Mouse (Mus musculus) hindbrain, embryonic 13.5 days (tissue): ENCODE measurements around the gene Vkorc1l1. TPM values are rescaled to one million over a fixed set of nuclear protein-coding genes. Genes with fewer than 3 reads are reported as not detected.

Source experiments
- ATAC-seq: fragments of 200-750 bp; cut with Nextera tagmentation; 2 replicates; pipeline ENCODE4 v1.8.0; 2017; ENCODE audit warnings: moderate TSS enrichment; ENCODE audit not compliant: low FRiP score
- H3K27ac ChIP-seq: fragments of 300-500 bp; sonication (generic); 2 replicates; pipeline ENCODE4 v1.5.1; 2015; ENCODE audit warnings: inconsistent platforms, mild to moderate bottlenecking, moderate library complexity
- H3K27me3 ChIP-seq: fragments of 300-500 bp; sonication (generic); 2 replicates; pipeline ENCODE4 v1.6.1; 2015; ENCODE audit warnings: mild to moderate bottlenecking, inconsistent platforms
- H3K36me3 ChIP-seq: fragments of 300-500 bp; sonication (generic); 2 replicates; pipeline ENCODE4 v1.6.1; 2015; ENCODE audit warnings: mild to moderate bottlenecking, inconsistent platforms
- H3K4me1 ChIP-seq: fragments of 300-500 bp; sonication (generic); replicated peaks from 2 replicates; pipeline ENCODE4 v1.6.1; 2015; ENCODE audit warnings: inconsistent platforms
- H3K4me2 ChIP-seq: fragments of 300-500 bp; sonication (generic); 2 replicates; pipeline ENCODE4 v1.6.1; 2015; ENCODE audit warnings: inconsistent platforms, mild to moderate bottlenecking, moderate library complexity
- H3K4me3 ChIP-seq: fragments of 300-500 bp; sonication (generic); 2 replicates; pipeline ENCODE4 v1.5.1; 2015; ENCODE audit warnings: mild to moderate bottlenecking, inconsistent platforms
- H3K9ac ChIP-seq: fragments of 300-500 bp; sonication (generic); 2 replicates; pipeline ENCODE4 v1.6.1; 2015; ENCODE audit warnings: mild to moderate bottlenecking, inconsistent platforms
- H3K9me3 ChIP-seq: fragments of 300-500 bp; sonication (generic); 2 replicates; pipeline ENCODE4 v1.6.1; 2016; ENCODE audit warnings: inconsistent platforms
- WGBS: fragments of 180-500 bp; shearing (Covaris S2); methylation state at CpG from one replicate; pipeline ENCODE4 v1.1.7; 2015; 5-methylcytosine and 5-hydroxymethylcytosine counted together
- polyA plus RNA-seq: library from polyadenylated mRNA; unstranded; fragments of >200 nt; fragmentation: Nextera tagmentation; extraction: Ambion mirVana; gene quantifications from 2 replicates; pipeline ENCODE4 v1.2.1, GENCODE M21; 2015

Vkorc1l1 gene
- polyA plus RNA-seq, 1 experiment from 2014 or later, result 31.1 TPM

DNA sequence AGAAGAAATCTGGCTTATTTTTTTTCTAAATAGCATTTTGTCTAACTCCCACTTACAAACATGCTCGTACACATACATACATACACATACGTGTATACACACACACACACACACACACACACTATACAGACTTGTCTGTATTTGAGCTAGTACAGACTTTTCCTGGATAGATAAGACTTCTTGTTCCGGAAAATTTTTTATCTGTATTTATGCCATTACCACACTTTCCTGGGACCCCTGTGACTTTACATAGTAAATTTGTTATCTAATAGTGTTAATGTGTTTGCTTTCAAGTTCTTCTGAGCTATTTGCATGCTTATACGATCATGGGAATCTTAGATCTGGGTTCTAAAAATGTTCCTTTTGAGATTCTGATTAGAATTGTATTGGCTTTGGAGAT lies 10.4 kb downstream of the Vkorc1l1 start:
- Histone ChIP-seq H3K9me3 (no peaks in the 10 kb centered on the region), H3K4me2 (no peak overlapping the region), H3K27me3 (no peaks in the 10 kb centered on the region), H3K27ac (no peak overlapping the region), H3K36me3 (peaks cover 2% of the 10 kb centered on the region; the same call in 1 of the 2 replicates), H3K4me1 (no peaks in the 10 kb centered on the region), H3K4me3 (no peak overlapping the region), H3K9ac (no peak overlapping the region)
- WGBS, result 96% methylated on average over 4 of the region's 4 CpGs
- no peak for ATAC-seq

DNA sequence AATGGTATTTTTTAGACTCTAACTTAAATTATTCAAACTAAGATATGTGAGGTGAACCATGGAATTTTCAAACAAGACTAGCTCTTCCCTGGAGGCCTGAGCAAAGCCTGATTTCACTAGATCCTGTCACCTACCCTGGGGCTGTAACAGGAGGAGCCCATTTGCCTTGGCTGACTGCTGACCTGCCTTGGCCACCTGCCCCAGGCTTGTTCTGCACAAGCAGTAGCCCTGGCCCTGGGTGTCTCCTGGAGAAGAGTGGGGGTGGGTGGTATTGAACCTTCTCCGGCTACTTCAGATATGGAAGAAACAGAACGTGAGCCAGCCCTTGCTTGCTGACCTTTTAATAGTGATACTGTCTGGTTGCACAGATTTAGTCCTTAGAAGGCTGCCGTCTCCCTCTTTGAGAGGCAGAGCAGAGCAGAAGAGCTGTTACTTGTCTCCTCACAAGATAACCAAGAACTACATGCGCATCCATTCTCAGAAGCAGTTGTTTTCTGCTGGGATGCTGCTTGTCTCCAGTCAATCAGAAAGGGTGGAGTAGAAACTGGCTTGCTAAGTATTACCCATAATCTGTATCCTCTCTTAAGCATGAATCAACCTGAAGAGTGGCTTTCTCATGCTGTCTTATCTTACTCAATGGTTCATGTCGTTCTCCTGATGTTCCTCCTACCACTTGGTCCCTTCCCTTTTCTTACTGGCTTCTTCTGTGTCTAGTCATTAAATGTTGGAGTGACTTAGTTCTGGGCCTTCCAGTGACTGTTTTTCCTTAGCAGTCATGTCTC lies 12.9 kb downstream of the Vkorc1l1 start:
- no peak for ATAC-seq
- H3K4me1 ChIP-seq, result no peaks in the 10 kb centered on the region
- H3K9me3 ChIP-seq, result no peaks in the 10 kb centered on the region
- H3K4me2 ChIP-seq, result no peak overlapping the region
- H3K4me3 ChIP-seq, result no peak overlapping the region
- H3K9ac ChIP-seq, result no peak overlapping the region
- H3K27me3 ChIP-seq, result no peaks in the 10 kb centered on the region
- peaks cover 2% of the 10 kb centered on the region; the same call in 1 of the 2 replicates for H3K36me3 ChIP-seq
- H3K27ac ChIP-seq, result no peak overlapping the region
- 90% methylated on average over 5 of the region's 5 CpGs for WGBS

DNA sequence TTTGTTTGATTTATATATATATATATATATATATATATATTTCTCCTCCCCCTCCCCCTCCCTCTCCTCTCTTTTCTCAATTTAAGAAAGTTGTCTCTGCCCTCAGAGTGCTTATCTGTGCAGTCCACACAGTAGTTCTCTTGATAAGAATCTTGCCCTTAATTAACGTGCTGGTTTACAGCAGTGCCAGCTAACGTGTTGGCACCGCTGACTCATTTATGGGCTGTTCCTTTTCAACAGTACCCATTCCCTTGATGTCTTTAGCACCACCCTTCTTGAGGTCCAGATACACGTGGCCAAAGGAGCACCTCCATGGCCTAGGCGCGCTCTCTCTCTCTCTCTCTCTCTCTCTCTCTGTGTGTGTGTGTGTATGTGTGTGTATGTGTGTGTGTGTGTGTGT lies 14.0 kb downstream of the Vkorc1l1 start:
- no peaks in the 10 kb centered on the region for H3K27me3 ChIP-seq
- WGBS, result 84% methylated on average over 6 of the region's 6 CpGs
- H3K9ac ChIP-seq, result no peak overlapping the region
- H3K9me3 ChIP-seq, result no peaks in the 10 kb centered on the region
- H3K4me2 ChIP-seq, result no peak overlapping the region
- no peak overlapping the region for H3K4me3 ChIP-seq
- H3K27ac ChIP-seq, result no peak overlapping the region
- H3K36me3 ChIP-seq, result peaks cover 8% of the 10 kb centered on the region; the same call in 1 of the 2 replicates
- ATAC-seq, result no peak
- no peaks in the 10 kb centered on the region for H3K4me1 ChIP-seq

DNA sequence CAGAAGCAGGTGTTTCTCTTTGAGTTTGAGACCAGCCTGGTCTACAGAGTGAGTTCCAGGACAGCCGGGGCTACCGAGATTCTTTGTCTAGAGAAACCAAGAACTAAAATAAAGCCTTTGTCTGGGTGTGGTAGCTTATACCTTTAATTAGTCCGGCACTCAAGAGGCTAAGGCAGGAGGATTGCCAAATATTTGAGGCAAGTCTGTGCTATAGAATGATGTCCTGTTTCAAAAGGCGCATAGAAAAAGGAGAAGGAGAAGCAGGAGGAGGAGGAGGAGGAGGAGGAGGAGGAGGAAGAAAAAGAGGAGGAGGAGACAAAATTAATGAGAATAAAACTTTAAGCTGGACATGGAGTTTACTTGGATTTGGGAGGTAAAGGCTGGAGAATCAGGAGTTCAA lies 21.5 kb downstream of the Vkorc1l1 start:
- Histone ChIP-seq H3K4me1 (no peaks in the 10 kb centered on the region), H3K9ac (no peak overlapping the region), H3K9me3 (no peaks in the 10 kb centered on the region), H3K4me2 (no peak overlapping the region), H3K27me3 (no peaks in the 10 kb centered on the region), H3K4me3 (no peak overlapping the region), H3K36me3 (0 out of 2 replicates have a peak, but pooled peaks cover 12% of the 10 kb centered on the region), H3K27ac (no peak overlapping the region)
- WGBS, result 81% methylated on average over 4 of the region's 4 CpGs
- ATAC-seq, result no peak

DNA sequence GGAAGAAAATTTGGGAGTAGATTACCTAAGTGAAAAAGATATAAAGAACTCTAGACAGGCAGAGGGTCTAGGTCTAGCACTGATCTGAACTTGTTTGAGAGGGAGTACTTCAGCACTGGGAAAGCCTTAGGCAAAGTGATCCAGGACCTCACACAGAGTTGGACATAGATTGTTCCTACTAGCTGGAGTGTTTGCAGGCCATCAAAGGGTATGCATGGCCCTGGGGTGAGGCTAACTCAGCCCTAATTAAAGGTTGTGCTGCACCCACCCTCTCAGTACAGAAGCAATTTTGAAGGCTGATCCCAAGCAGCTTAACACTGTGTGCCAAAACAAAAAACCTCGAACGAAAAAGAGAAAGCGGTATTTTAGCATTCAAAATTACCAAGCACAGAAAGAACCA lies 24.7 kb downstream of the Vkorc1l1 start:
- Histone ChIP-seq H3K4me2 (no peak overlapping the region), H3K27me3 (no peaks in the 10 kb centered on the region), H3K4me3 (no peak overlapping the region), H3K27ac (no peak overlapping the region), H3K9me3 (no peaks in the 10 kb centered on the region), H3K9ac (no peak overlapping the region), H3K36me3 (peaks cover 7% of the 10 kb centered on the region; the same call in 1 of the 2 replicates), H3K4me1 (no peaks in the 10 kb centered on the region)
- 95% methylated on average over 3 of the region's 3 CpGs for WGBS
- ATAC-seq, result no peak

DNA sequence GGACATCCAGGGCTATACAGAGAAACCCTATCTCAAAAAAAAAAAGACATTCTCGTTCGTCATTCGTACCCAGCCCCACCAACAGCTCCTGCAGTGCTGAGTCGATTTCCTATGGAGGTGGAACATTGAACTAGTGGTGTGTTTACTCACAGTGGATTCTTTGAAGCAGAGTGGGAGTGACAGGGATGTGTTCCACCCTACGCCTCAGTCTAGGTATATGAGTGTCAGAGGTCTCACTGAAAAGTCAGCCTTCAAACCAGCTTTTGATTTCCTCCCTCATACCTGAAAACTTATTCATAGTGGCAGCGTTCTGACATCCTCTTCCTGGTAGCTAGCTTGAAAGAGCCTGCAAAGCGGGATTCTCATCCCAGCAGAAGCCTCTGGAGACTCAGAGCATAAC lies 26.6 kb downstream of the Vkorc1l1 start:
- Histone ChIP-seq H3K4me2 (no peak overlapping the region), H3K4me3 (no peak overlapping the region), H3K27me3 (no peaks in the 10 kb centered on the region), H3K27ac (no peak overlapping the region), H3K9ac (no peak overlapping the region), H3K36me3 (peaks cover 11% of the 10 kb centered on the region; the same call in 1 of the 2 replicates), H3K4me1 (no peaks in the 10 kb centered on the region), H3K9me3 (no peaks in the 10 kb centered on the region)
- 81% methylated on average over 7 of the region's 7 CpGs for WGBS
- ATAC-seq, result no peak

DNA sequence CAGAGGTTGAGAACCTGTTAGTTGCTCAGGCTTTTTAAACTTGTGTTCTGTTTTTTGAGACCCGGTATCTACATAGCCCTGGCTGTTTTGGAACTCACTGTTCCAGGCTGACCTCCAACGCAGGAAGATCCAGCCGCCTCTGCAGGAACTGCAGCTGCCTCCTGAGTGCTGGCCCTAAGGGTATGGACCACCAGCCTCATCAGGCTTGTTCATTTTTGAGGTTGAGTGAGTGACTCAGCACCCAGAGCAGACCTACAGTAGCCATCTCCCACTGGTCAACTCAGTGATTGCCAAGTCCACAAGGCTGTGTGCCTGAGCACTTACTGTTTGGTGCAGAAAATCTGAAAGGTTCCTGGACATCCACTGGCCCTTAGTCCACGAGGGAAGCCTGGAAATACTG lies 29.7 kb downstream of the Vkorc1l1 start:
- WGBS, result 95% methylated on average over 4 of the region's 4 CpGs
- no peaks in the 10 kb centered on the region for H3K9me3 ChIP-seq
- no peak overlapping the region for H3K9ac ChIP-seq
- ATAC-seq, result no peak
- H3K4me3 ChIP-seq, result no peak overlapping the region
- H3K4me2 ChIP-seq, result no peak overlapping the region
- no peaks in the 10 kb centered on the region for H3K27me3 ChIP-seq
- no peak overlapping the region for H3K27ac ChIP-seq
- H3K4me1 ChIP-seq, result no peaks in the 10 kb centered on the region
- peaks cover 9% of the 10 kb centered on the region; the same call in 1 of the 2 replicates for H3K36me3 ChIP-seq

DNA sequence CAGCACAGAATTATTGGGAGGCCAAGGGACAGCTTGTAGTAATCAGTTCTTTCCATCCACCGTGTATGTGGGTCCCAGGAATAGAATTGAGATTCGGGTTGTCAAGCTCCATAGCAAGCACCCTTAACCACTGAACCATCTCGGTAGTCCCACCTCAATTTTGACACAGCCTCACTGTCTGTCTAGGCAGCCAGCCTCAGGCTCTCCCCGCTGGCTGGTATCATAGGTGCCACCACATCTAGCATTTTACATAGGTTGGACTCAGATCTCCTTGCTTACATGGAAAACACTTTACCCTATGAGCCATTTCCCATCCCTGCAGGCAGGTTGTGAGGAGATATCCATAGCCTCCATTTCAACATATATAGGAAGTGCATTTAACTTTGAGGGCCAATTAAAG lies 32.6 kb downstream of the Vkorc1l1 start:
- 95% methylated on average over 4 of the region's 4 CpGs for WGBS
- H3K9ac ChIP-seq, result no peak overlapping the region
- H3K4me1 ChIP-seq, result no peaks in the 10 kb centered on the region
- H3K4me2 ChIP-seq, result no peak overlapping the region
- no peaks in the 10 kb centered on the region for H3K27me3 ChIP-seq
- no peak overlapping the region for H3K27ac ChIP-seq
- no peak overlapping the region for H3K4me3 ChIP-seq
- H3K36me3 ChIP-seq, result peaks cover 9% of the 10 kb centered on the region; the same call in 1 of the 2 replicates
- ATAC-seq, result no peak
- no peaks in the 10 kb centered on the region for H3K9me3 ChIP-seq

DNA sequence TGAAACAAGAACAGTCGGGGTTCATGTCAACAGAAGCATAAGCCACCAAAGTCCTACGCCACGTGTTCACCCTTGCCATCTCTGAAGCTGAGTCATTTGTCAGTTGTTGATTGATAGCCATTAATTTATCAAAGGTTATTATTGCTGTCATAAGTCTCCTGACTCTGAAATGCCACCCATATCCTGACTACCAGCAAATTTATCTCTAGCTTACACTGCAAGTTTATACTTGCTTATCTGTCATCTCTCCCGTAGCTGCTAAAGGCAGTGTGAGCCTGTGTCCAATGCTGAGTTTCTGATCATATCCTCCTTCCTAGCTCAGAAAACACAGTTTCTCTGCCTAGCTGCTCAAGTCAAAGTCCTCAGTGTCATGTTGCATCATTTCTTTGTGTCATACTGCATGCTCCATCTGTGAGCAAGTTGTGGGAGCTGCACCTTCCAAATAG lies 33.1 kb downstream of the Vkorc1l1 start:
- 89% methylated on average over 4 of the region's 4 CpGs for WGBS
- Histone ChIP-seq H3K36me3 (peaks cover 9% of the 10 kb centered on the region; the same call in 1 of the 2 replicates), H3K9ac (no peak overlapping the region), H3K27me3 (no peaks in the 10 kb centered on the region), H3K27ac (no peak overlapping the region), H3K9me3 (no peaks in the 10 kb centered on the region), H3K4me2 (no peak overlapping the region), H3K4me1 (no peaks in the 10 kb centered on the region), H3K4me3 (no peak overlapping the region)
- no peak for ATAC-seq

DNA sequence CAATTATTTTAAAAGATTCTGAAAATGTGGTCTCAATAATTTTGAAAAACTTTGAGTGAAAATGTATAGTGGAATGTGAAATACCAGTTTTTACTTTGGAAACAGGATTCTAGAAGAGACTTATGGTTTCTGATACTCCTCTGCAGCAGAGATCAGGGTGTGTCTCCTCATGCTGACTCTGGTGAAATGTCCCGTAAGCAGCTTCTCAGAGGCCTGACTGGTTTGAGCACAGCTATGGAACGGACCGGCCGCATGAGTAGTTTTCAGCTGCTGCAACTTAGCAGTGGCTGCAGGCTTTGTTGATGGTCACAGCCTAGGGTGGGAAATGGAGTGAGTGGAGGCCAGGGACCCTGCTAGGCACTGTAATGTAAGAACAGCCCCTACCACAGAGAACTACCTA lies 36.0 kb downstream of the Vkorc1l1 start:
- H3K27ac ChIP-seq, result no peak overlapping the region
- no peak overlapping the region for H3K4me3 ChIP-seq
- WGBS, result 90% methylated on average over 4 of the region's 4 CpGs
- no peak for ATAC-seq
- 0 out of 2 replicates have a peak, but pooled peaks cover 4% of the 10 kb centered on the region for H3K36me3 ChIP-seq
- peaks cover 4% of the 10 kb centered on the region; the same call in 1 of the 2 replicates for H3K4me1 ChIP-seq
- H3K27me3 ChIP-seq, result no peaks in the 10 kb centered on the region
- H3K9me3 ChIP-seq, result no peaks in the 10 kb centered on the region
- no peak overlapping the region for H3K4me2 ChIP-seq
- H3K9ac ChIP-seq, result no peak overlapping the region

DNA sequence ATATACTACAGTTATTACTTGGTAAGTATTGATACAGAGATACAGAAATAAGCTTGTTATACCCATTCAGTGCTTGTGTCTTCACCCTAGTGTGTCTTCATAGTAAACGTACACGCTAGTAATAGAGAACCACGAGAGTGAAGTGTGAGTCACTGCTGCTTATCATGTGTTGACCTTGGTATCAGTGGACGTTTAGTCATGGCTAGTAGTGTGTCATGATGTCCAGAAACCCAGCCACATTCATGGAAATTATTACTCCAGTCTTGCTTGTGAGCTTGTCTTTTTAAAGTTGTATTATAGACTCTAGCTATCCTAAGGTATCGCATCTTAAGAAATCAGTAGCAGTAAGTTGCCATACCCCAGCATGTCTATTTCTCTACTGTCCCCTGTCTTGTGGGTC lies 36.8 kb downstream of the Vkorc1l1 start:
- Histone ChIP-seq H3K4me2 (no peak overlapping the region), H3K4me1 (peaks cover 4% of the 10 kb centered on the region; the same call in 1 of the 2 replicates), H3K9me3 (no peaks in the 10 kb centered on the region), H3K27ac (no peak overlapping the region), H3K4me3 (no peak overlapping the region), H3K27me3 (no peaks in the 10 kb centered on the region), H3K36me3 (peaks cover 13% of the 10 kb centered on the region), H3K9ac (no peak overlapping the region)
- ATAC-seq, result no peak
- 93% methylated on average over 5 of the region's 5 CpGs for WGBS

DNA sequence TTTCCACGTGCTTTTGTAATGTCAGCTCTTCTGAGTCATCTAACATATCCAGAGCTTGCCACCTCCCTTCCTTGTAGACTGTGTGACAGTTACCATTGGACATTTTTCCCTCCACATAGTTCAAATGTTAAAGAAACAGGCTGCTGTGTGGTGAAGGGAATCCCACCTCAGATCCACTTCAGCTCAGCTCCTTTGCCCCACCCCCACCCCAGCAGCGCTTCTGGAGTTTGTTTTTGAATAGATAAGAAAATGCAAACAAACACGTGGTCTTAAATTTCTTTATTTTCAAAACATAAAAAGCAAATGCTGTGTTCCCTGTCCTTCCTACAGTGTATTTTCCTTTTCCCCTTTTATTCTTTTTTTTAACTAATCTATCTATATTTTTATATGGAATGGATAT lies 38.4 kb downstream of the Vkorc1l1 start:
- H3K4me2 ChIP-seq, result no peak overlapping the region
- no peaks in the 10 kb centered on the region for H3K9me3 ChIP-seq
- no peak overlapping the region for H3K4me3 ChIP-seq
- no peak overlapping the region for H3K9ac ChIP-seq
- peaks cover 4% of the 10 kb centered on the region; the same call in 1 of the 2 replicates for H3K4me1 ChIP-seq
- WGBS, result 72% methylated on average over 3 of the region's 3 CpGs
- H3K27ac ChIP-seq, result no peak overlapping the region
- H3K27me3 ChIP-seq, result no peaks in the 10 kb centered on the region
- peaks cover 21% of the 10 kb centered on the region for H3K36me3 ChIP-seq
- ATAC-seq, result no peak

DNA sequence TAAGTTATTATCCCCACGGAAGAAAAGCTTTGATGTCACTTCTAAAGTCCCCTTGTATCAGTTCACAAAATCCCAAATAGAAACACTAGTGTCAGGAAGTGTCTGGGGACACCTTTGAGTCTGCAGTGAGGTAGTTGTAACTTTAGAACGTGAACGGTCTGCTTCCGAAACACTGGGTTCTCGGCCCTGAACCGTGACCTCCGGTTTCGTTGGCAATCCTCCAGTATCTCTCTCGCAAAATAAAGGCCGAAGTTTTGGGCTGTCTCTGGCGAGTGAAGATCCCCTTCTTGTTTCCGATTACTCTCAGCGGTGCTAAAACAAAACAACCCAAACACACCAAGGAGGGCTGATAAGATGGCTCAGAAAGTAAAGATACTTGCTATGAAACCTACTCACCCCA lies 47.6 kb downstream of the Vkorc1l1 start:
- H3K4me3 ChIP-seq, result no peak overlapping the region
- H3K36me3 ChIP-seq, result peaks cover 28% of the 10 kb centered on the region
- H3K4me2 ChIP-seq, result no peak overlapping the region
- no peak overlapping the region for H3K9ac ChIP-seq
- 88% methylated on average over 13 of the region's 13 CpGs for WGBS
- H3K9me3 ChIP-seq, result no peaks in the 10 kb centered on the region
- no peaks in the 10 kb centered on the region for H3K27me3 ChIP-seq
- H3K27ac ChIP-seq, result no peak overlapping the region
- ATAC-seq, result no peak
- H3K4me1 ChIP-seq, result no peaks in the 10 kb centered on the region
